ENCODE assay signal across 17 mouse cellular contexts in genomic region chr4:148462717-148463116, GRCm38 (mm10). TPM values are rescaled to one million over a fixed set of nuclear protein-coding genes. Genes with fewer than 3 reads are reported as not detected.
A peak's percentile ranks its signal among the peaks of the same experiment; 100 is the strongest.
DNase-seq lines count a peak whose midpoint lies in the region; ATAC-seq and TF ChIP-seq lines count a peak whose summit lies in the region.
"Had no signal": no experiment of that assay in that cellular context is flagged by ENCODE, and none has a peak within 500 bp of the region (broad histone marks: within the 10 kb centered on the region; RNA-seq: fewer than 3 reads in every experiment).

No protein-coding gene starts in this region.

- no peak for TF ChIP-seq CTCF in liver, adult 2 months (IDR thresholded peaks at IDR 0.05; ENCODE audit: low read depth, low read length)
- no peak for TF ChIP-seq CTCF in hindbrain, postnatal 0 days (IDR thresholded peaks at IDR 0.05; ENCODE audit: low read depth)

- H3K9me3 ChIP-seq in kidney, embryonic 16.5 days (ENCODE audit: low read length): no peaks in the 10 kb centered on the region
- H3K9me3 ChIP-seq in liver, embryonic 12.5 days (replicated peaks): no peaks in the 10 kb centered on the region
- no peaks in the 10 kb centered on the region for H3K9me3 ChIP-seq in hindbrain, postnatal 0 days (ENCODE audit: low read length)
- H3K9me3 ChIP-seq: embryonic facial prominence, embryonic 15.5 days; forebrain, embryonic 10.5 days; forebrain, embryonic 15.5 days; G1E; heart, embryonic 10.5 days had no signal

- no peak overlapping the region for H3K27ac ChIP-seq in kidney, embryonic 16.5 days (ENCODE audit: low read length)
- H3K27ac ChIP-seq in liver, adult 2 months (replicated peaks; ENCODE audit: insufficient read depth, low read depth, low read length): no peak overlapping the region
- no peak overlapping the region for H3K27ac ChIP-seq in liver, embryonic 12.5 days
- no peak overlapping the region for H3K27ac ChIP-seq in hindbrain, postnatal 0 days
- H3K27ac ChIP-seq: embryonic facial prominence, embryonic 15.5 days; forebrain, embryonic 10.5 days; forebrain, embryonic 15.5 days; heart, embryonic 10.5 days had no signal

- no peak overlapping the region for H3K4me3 ChIP-seq in kidney, embryonic 16.5 days (ENCODE audit: low read length)
- no peak overlapping the region for H3K4me3 ChIP-seq in liver, adult 2 months (ENCODE audit: insufficient read depth, low read depth, low read length)
- H3K4me3 ChIP-seq in liver, embryonic 12.5 days: no peak overlapping the region
- H3K4me3 ChIP-seq in hindbrain, postnatal 0 days (ENCODE audit: low read length): no peak overlapping the region
- H3K4me3 ChIP-seq: embryonic facial prominence, embryonic 15.5 days; erythroblast, embryonic 14.5 days; forebrain, embryonic 10.5 days; forebrain, embryonic 15.5 days; heart, embryonic 10.5 days had no signal

- peaks cover 81% of the 10 kb centered on the region for H3K36me3 ChIP-seq in kidney, embryonic 16.5 days (ENCODE audit: insufficient read depth, low read length)
- peaks cover 33% of the 10 kb centered on the region for H3K36me3 ChIP-seq in liver, adult 2 months (ENCODE audit: control insufficient read depth, insufficient read depth, low read length)
- H3K36me3 ChIP-seq in liver, embryonic 12.5 days: peaks cover 98% of the 10 kb centered on the region
- H3K36me3 ChIP-seq in hindbrain, postnatal 0 days (ENCODE audit: insufficient read depth, low read length): peaks cover 73% of the 10 kb centered on the region

- no peaks in the 10 kb centered on the region for H3K27me3 ChIP-seq in kidney, embryonic 16.5 days (ENCODE audit: insufficient read depth, low read length)
- H3K27me3 ChIP-seq in liver, adult 2 months (ENCODE audit: control insufficient read depth, insufficient read depth, low read length): no peaks in the 10 kb centered on the region
- no peaks in the 10 kb centered on the region for H3K27me3 ChIP-seq in liver, embryonic 12.5 days (replicated peaks)
- H3K27me3 ChIP-seq in hindbrain, postnatal 0 days (ENCODE audit: insufficient read depth, low read length): no peaks in the 10 kb centered on the region
- H3K27me3 ChIP-seq: embryonic facial prominence, embryonic 15.5 days; forebrain, embryonic 15.5 days had no signal

- no peak overlapping the region for H3K9ac ChIP-seq in kidney, embryonic 16.5 days (replicated peaks; ENCODE audit: low read length)
- no peak overlapping the region for H3K9ac ChIP-seq in liver, adult 2 months (ENCODE audit: low read depth, low read length)
- no peak overlapping the region for H3K9ac ChIP-seq in liver, embryonic 12.5 days
- no peak overlapping the region for H3K9ac ChIP-seq in hindbrain, postnatal 0 days (replicated peaks; ENCODE audit: low read length)
- H3K9ac ChIP-seq: embryonic facial prominence, embryonic 15.5 days; forebrain, embryonic 15.5 days had no signal

- TF ChIP-seq POLR2A in liver, adult 2 months (IDR thresholded peaks at IDR 0.05; ENCODE audit: extremely low read depth, insufficient read depth, low read length): no peak

- no peak overlapping the region for H3K4me2 ChIP-seq in kidney, embryonic 16.5 days (replicated peaks; ENCODE audit: low read depth, low read length)
- no peak overlapping the region for H3K4me2 ChIP-seq in liver, embryonic 12.5 days
- no peak overlapping the region for H3K4me2 ChIP-seq in hindbrain, postnatal 0 days (ENCODE audit: low read depth, low read length)
- H3K4me2 ChIP-seq: embryonic facial prominence, embryonic 15.5 days; forebrain, embryonic 15.5 days had no signal

- H3K4me1 ChIP-seq in kidney, embryonic 16.5 days (ENCODE audit: insufficient read depth, low read length): no peaks in the 10 kb centered on the region
- H3K4me1 ChIP-seq in liver, adult 2 months (ENCODE audit: control insufficient read depth, insufficient read depth, low read length): no peaks in the 10 kb centered on the region
- no peaks in the 10 kb centered on the region for H3K4me1 ChIP-seq in liver, embryonic 12.5 days
- H3K4me1 ChIP-seq in hindbrain, postnatal 0 days (ENCODE audit: insufficient read depth, low read length): no peaks in the 10 kb centered on the region
- H3K4me1 ChIP-seq: embryonic facial prominence, embryonic 15.5 days; heart, embryonic 10.5 days had no signal

- 93% methylated on average over 13 of the region's 13 CpGs for WGBS in kidney, embryonic 16.5 days
- WGBS in liver, adult 2 months: 83% methylated on average over 13 of the region's 13 CpGs
- WGBS in liver, embryonic 12.5 days (ENCODE audit: insufficient replicate concordance): 84% methylated on average over 13 of the region's 13 CpGs
- WGBS in hindbrain, postnatal 0 days: 93% methylated on average over 13 of the region's 13 CpGs

- H3K79me2 ChIP-seq in liver, adult 2 months (ENCODE audit: control insufficient read depth, insufficient read depth, low read length): no peaks in the 10 kb centered on the region

- ATAC-seq in kidney, embryonic 16.5 days (ENCODE audit: low FRiP score, low TSS enrichment): no peak
- no peak for ATAC-seq in liver, embryonic 12.5 days
- no peak for ATAC-seq in hindbrain, postnatal 0 days
- ATAC-seq: CD4-positive, CD25-positive, alpha-beta regulatory T cell, adult 4 months had no signal

- DNase-seq in kidney, adult 11 months: peak; percentile 83
- peak; percentile 60 for DNase-seq in liver, adult 2 months (ENCODE audit: extremely low read depth, low read depth, low spot score)
- peak; percentile 91 for DNase-seq in kidney, adult 9 months
- peak; percentile 77 to 89 for DNase-seq in kidney, postnatal 36 days
- DNase-seq in hindbrain, postnatal 0 days (ENCODE audit: low spot score): no peak
- DNase-seq: adrenal gland, adult 8-10 months; gastrocnemius, postnatal 10 days had no signal

RNA-seq across cellular contexts. Expression of gene Mtor, which starts 14.3 kb away (rescaled TPM):
- 16.3 and 18.8 TPM in 2 replicates for polyA plus RNA-seq in kidney, embryonic 16.5 days (2015; fragmentation: Nextera tagmentation; extraction: Ambion mirVana)
- 11.7 and 17.9 TPM in 2 replicates for total RNA-seq in liver, adult 2 months (2014; rRNA removed)
- 12.3 and 18.5 TPM in 2 replicates for polyA plus RNA-seq in liver, adult 2 months (2012; rRNA removed)
- polyA plus RNA-seq in liver, embryonic 12.5 days (2016; fragmentation: Nextera tagmentation; extraction: Ambion mirVana): 13.1 and 13.5 TPM in 2 replicates
- total RNA-seq in hindbrain, postnatal 0 days (2014; rRNA removed): 56.0 and 58.2 TPM in 2 replicates
- polyA plus RNA-seq in hindbrain, postnatal 0 days (2015; fragmentation: Nextera tagmentation; extraction: Ambion mirVana): 29.2 and 29.9 TPM in 2 replicates

RNA-seq across cellular contexts. Expression of gene Ubiad1, which starts 18.1 kb away (rescaled TPM):
- 32.7 and 33.1 TPM in 2 replicates for polyA plus RNA-seq in kidney, embryonic 16.5 days (2015; fragmentation: Nextera tagmentation; extraction: Ambion mirVana)
- total RNA-seq in liver, adult 2 months (2014; rRNA removed): 4.9 and 5.5 TPM in 2 replicates
- polyA plus RNA-seq in liver, adult 2 months (2012; rRNA removed): 8.5 and 21.0 TPM in 2 replicates
- 18.3 and 18.4 TPM in 2 replicates for polyA plus RNA-seq in liver, embryonic 12.5 days (2016; fragmentation: Nextera tagmentation; extraction: Ambion mirVana)
- 22.2 and 25.8 TPM in 2 replicates for total RNA-seq in hindbrain, postnatal 0 days (2014; rRNA removed)
- polyA plus RNA-seq in hindbrain, postnatal 0 days (2015; fragmentation: Nextera tagmentation; extraction: Ambion mirVana): 12.8 and 13.1 TPM in 2 replicates

RNA-seq across cellular contexts. Expression of gene Angptl7, which starts 37.5 kb away (rescaled TPM):
- 1.8 and 2.0 TPM in 2 replicates for polyA plus RNA-seq in kidney, embryonic 16.5 days (2015; fragmentation: Nextera tagmentation; extraction: Ambion mirVana)
- total RNA-seq in liver, adult 2 months (2014; rRNA removed): 0.37 and 0.40 TPM in 2 replicates
- polyA plus RNA-seq in liver, adult 2 months (2012; rRNA removed): 0.24 and 0.51 TPM in 2 replicates
- 0.29 and 0.37 TPM in 2 replicates for polyA plus RNA-seq in liver, embryonic 12.5 days (2016; fragmentation: Nextera tagmentation; extraction: Ambion mirVana)
- total RNA-seq in hindbrain, postnatal 0 days (2014; rRNA removed): 0.21 TPM in 1 of 2 replicates, not detected in the other
- 0.31 and 0.44 TPM in 2 replicates for polyA plus RNA-seq in hindbrain, postnatal 0 days (2015; fragmentation: Nextera tagmentation; extraction: Ambion mirVana)
- total RNA-seq: common myeloid progenitor, adult 5-6 weeks had no signal
- polyA plus RNA-seq: erythroblast, embryonic 14.5 days; G1E had no signal
